Mouse (Mus musculus) megakaryocyte progenitor cell, adult 5-6 weeks (primary cell): ENCODE results near the gene Zfp729b. TPM values are rescaled to one million over a fixed set of nuclear protein-coding genes. Genes with fewer than 3 reads are reported as not detected.
A peak's percentile ranks its signal among the peaks of the same experiment; 100 is the strongest.

Experiments
- ATAC-seq: replicated peaks from 2 replicates; pipeline ENCODE4 v1.8.0; 2016; ENCODE audit warnings: mild to moderate bottlenecking, moderate TSS enrichment, inconsistent platforms; ENCODE audit not compliant: poor library complexity
- total RNA-seq, 2 experiments: library from RNA; stranded (forward) in 1 of 2; stranded (reverse) in 1 of 2; fragments of 157-497, 149-512 nt in 1 of 2; fragments of 200-1000 nt in 1 of 2; gene quantifications; 2 replicates each; pipeline versions ENCODE4 v1.2.3 to v1.2.4; 2015 to 2017

Gene Zfp729b
- 14.6 and 16.7 TPM in 2 replicates for total RNA-seq (2015)
- total RNA-seq (2017) = 14.6 and 15.4 TPM in 2 replicates

- peak; percentile 92 for ATAC-seq
Observed at GRCm38 (mm10) chr13:67609066-67609876, at the start of gene Zfp729b. TSS of gene Zfp729b (minus strand) at chr13:67609707.

GRCm38 (mm10) chr13:67652496-67652895 lies 43.0 kb upstream of the Zfp729b start:
- no peak for ATAC-seq

GRCm38 (mm10) chr13:67637294-67638007 lies 27.9 kb upstream of the Zfp729b start, which contains the start of the genes Gm49345 and Zfp729a:
TSS of gene Gm49345 (minus strand) at chr13:67637769.
TSS of gene Zfp729a (minus strand) at chr13:67637791.
- peak; percentile 98 for ATAC-seq

GRCm38 (mm10) chr13:67610108-67610507 lies 601 bp upstream of the Zfp729b start:
- no peak for ATAC-seq

GRCm38 (mm10) chr13:67572591-67573189 lies 36.8 kb downstream of the Zfp729b start:
- ATAC-seq = no peak

- no peak for ATAC-seq
Observed at GRCm38 (mm10) chr13:67553730-67554129, 55.8 kb downstream of the Zfp729b start, which contains the start of gene Zfp748. TSS of gene Zfp748 (minus strand) at chr13:67553830.

- peak; percentile 98 for ATAC-seq
Observed at GRCm38 (mm10) chr13:67552505-67553346, 56.8 kb downstream of the Zfp729b start.

- no peak for ATAC-seq
Observed at GRCm38 (mm10) chr13:67545941-67546340, 63.6 kb downstream of the Zfp729b start.

Other genes with a start within 250 kb of the Zfp729b start
- gene Gm28044, start 249.2 kb downstream of the Zfp729b start, total RNA-seq (2015) = 0.72 and 1.5 TPM in 2 replicates
- gene Gm28044, start 249.2 kb downstream of the Zfp729b start, total RNA-seq (2017) = 17.2 and 21.1 TPM in 2 replicates
- 10.4 and 12.6 TPM in 2 replicates for gene Zfp953, start 249.1 kb downstream of the Zfp729b start, total RNA-seq (2015)
- gene Zfp953, start 249.1 kb downstream of the Zfp729b start, total RNA-seq (2017) = 7.4 and 10.9 TPM in 2 replicates
- 1.7 and 2.1 TPM in 2 replicates for gene Gm28041, start 234.0 kb downstream of the Zfp729b start, total RNA-seq (2015)
- 1.00 and 1.2 TPM in 2 replicates for gene Gm28041, start 234.0 kb downstream of the Zfp729b start, total RNA-seq (2017)
- gene Zfp456, start 233.9 kb downstream of the Zfp729b start, total RNA-seq (2015) = 4.8 and 5.2 TPM in 2 replicates
- 3.5 and 4.8 TPM in 2 replicates for gene Zfp456, start 233.9 kb downstream of the Zfp729b start, total RNA-seq (2017)
- 10.0 and 10.4 TPM in 2 replicates for gene Zfp429, start 209.9 kb downstream of the Zfp729b start, total RNA-seq (2015)
- gene Zfp429, start 209.9 kb downstream of the Zfp729b start, total RNA-seq (2017) = 5.2 and 10.9 TPM in 2 replicates
- 2.2 and 2.5 TPM in 2 replicates for gene Zfp459, start 188.3 kb downstream of the Zfp729b start, total RNA-seq (2015)
- gene Zfp459, start 188.3 kb downstream of the Zfp729b start, total RNA-seq (2017) = 0.27 and 0.67 TPM in 2 replicates
- gene Zfp874a, start 158.1 kb downstream of the Zfp729b start, total RNA-seq (2015) = 7.3 and 13.1 TPM in 2 replicates
- gene Zfp874a, start 158.1 kb downstream of the Zfp729b start, total RNA-seq (2017) = 10.3 and 13.5 TPM in 2 replicates
- 7.8 and 10.4 TPM in 2 replicates for gene Zfp874b, start 125.4 kb downstream of the Zfp729b start, total RNA-seq (2015)
- gene Zfp874b, start 125.4 kb downstream of the Zfp729b start, total RNA-seq (2017) = 5.9 and 8.1 TPM in 2 replicates
- gene Zfp58, start 109.2 kb downstream of the Zfp729b start, total RNA-seq (2015) = 8.5 and 11.6 TPM in 2 replicates
- 12.3 and 14.5 TPM in 2 replicates for gene Zfp58, start 109.2 kb downstream of the Zfp729b start, total RNA-seq (2017)
- not detected in 2 replicates for gene Gm26965, start 83.6 kb downstream of the Zfp729b start, total RNA-seq (2015)
- not detected in 2 replicates for gene Gm26965, start 83.6 kb downstream of the Zfp729b start, total RNA-seq (2017)
- 25.4 and 25.5 TPM in 2 replicates for gene Zfp87, start 83.5 kb downstream of the Zfp729b start, total RNA-seq (2015)
- 12.9 and 22.4 TPM in 2 replicates for gene Zfp87, start 83.5 kb downstream of the Zfp729b start, total RNA-seq (2017)
- gene Zfp748, start 55.9 kb downstream of the Zfp729b start, total RNA-seq (2015) = 14.2 and 15.3 TPM in 2 replicates
- gene Zfp748, start 55.9 kb downstream of the Zfp729b start, total RNA-seq (2017) = 11.5 and 21.2 TPM in 2 replicates
- 2.3 TPM in 1 of 2 replicates, not detected in the other for gene Gm49345, start 28.1 kb upstream of the Zfp729b start, total RNA-seq (2015)
- not detected in 2 replicates for gene Gm49345, start 28.1 kb upstream of the Zfp729b start, total RNA-seq (2017)
- gene Zfp729a, start 28.1 kb upstream of the Zfp729b start, total RNA-seq (2015) = 8.5 and 14.1 TPM in 2 replicates
- gene Zfp729a, start 28.1 kb upstream of the Zfp729b start, total RNA-seq (2017) = 9.3 and 13.5 TPM in 2 replicates
- 12.8 and 14.1 TPM in 2 replicates for gene Zfp738, start 77.4 kb upstream of the Zfp729b start, total RNA-seq (2015)
- 12.1 and 20.7 TPM in 2 replicates for gene Zfp738, start 77.4 kb upstream of the Zfp729b start, total RNA-seq (2017)
- gene Zfp65, start 119.5 kb upstream of the Zfp729b start, total RNA-seq (2015) = 19.3 TPM in 2 replicates
- gene Zfp65, start 119.5 kb upstream of the Zfp729b start, total RNA-seq (2017) = 12.3 and 20.4 TPM in 2 replicates
- gene Zfp85, start 145.5 kb upstream of the Zfp729b start, total RNA-seq (2015) = 8.0 and 9.5 TPM in 2 replicates
- gene Zfp85, start 145.5 kb upstream of the Zfp729b start, total RNA-seq (2017) = 6.7 and 8.7 TPM in 2 replicates
- 3.6 and 4.4 TPM in 2 replicates for gene Zfp493, start 170.0 kb upstream of the Zfp729b start, total RNA-seq (2015)
- gene Zfp493, start 170.0 kb upstream of the Zfp729b start, total RNA-seq (2017) = 1.2 and 2.1 TPM in 2 replicates
- 5.9 and 7.1 TPM in 2 replicates for gene Zfp273, start 204.0 kb upstream of the Zfp729b start, total RNA-seq (2015)
- 6.0 and 8.8 TPM in 2 replicates for gene Zfp273, start 204.0 kb upstream of the Zfp729b start, total RNA-seq (2017)
- gene Gm10037, start 221.4 kb upstream of the Zfp729b start, total RNA-seq (2015) = 2.8 TPM in 1 of 2 replicates, not detected in the other
- gene Gm10037, start 221.4 kb upstream of the Zfp729b start, total RNA-seq (2017) = 4.9 TPM in 1 of 2 replicates, not detected in the other